Mouse (Mus musculus) liver, adult (tissue): ENCODE measurements around the gene Zfp775.

Experiments used
- GATA4 ChIP-seq: IDR thresholded peaks from 2 replicates; pipeline ENCODE4 v1.6.1; 2014; ENCODE audit warnings: mild to moderate bottlenecking, low read length; ENCODE audit not compliant: insufficient replicate concordance

Zfp775 gene

GRCm38 (mm10) chr6:48637811-48638500 lies 36.1 kb downstream of the Zfp775 start:
- no peak for TF ChIP-seq GATA4

GRCm38 (mm10) chr6:48638553-48638952 lies 36.7 kb downstream of the Zfp775 start:
- no peak for TF ChIP-seq GATA4

- no peak for TF ChIP-seq GATA4
These were observed 39.5 kb downstream of the Zfp775 start for GRCm38 (mm10) chr6:48641391-48641790.

GRCm38 (mm10) chr6:48642764-48643292 lies 41.0 kb downstream of the Zfp775 start:
- TF ChIP-seq GATA4 = no peak

- TF ChIP-seq GATA4 = no peak
These were observed 43.9 kb downstream of the Zfp775 start for GRCm38 (mm10) chr6:48645660-48646308.

- no peak for TF ChIP-seq GATA4
These were observed 44.4 kb downstream of the Zfp775 start for GRCm38 (mm10) chr6:48646309-48646690.

- TF ChIP-seq GATA4 = no peak
These were observed 45.1 kb downstream of the Zfp775 start, which contains the start of gene Gimap8 for GRCm38 (mm10) chr6:48646995-48647394. TSS of gene Gimap8 (plus strand) at chr6:48647234.

GRCm38 (mm10) chr6:48647611-48648010 lies 45.7 kb downstream of the Zfp775 start:
- TF ChIP-seq GATA4 = no peak

- no peak for TF ChIP-seq GATA4
These were observed 46.9 kb downstream of the Zfp775 start for GRCm38 (mm10) chr6:48648779-48649178.

GRCm38 (mm10) chr6:48650041-48650440 lies 48.2 kb downstream of the Zfp775 start:
- TF ChIP-seq GATA4 = no peak

- no peak for TF ChIP-seq GATA4
These were observed 56.9 kb downstream of the Zfp775 start for GRCm38 (mm10) chr6:48658721-48659120.

- no peak for TF ChIP-seq GATA4
These were observed 62.9 kb downstream of the Zfp775 start for GRCm38 (mm10) chr6:48664750-48665149.

- no peak for TF ChIP-seq GATA4
These were observed 63.6 kb downstream of the Zfp775 start for GRCm38 (mm10) chr6:48665471-48665870.

- TF ChIP-seq GATA4 = no peak
These were observed 64.3 kb downstream of the Zfp775 start for GRCm38 (mm10) chr6:48666159-48666586.

- TF ChIP-seq GATA4 = no peak
These were observed 66.2 kb downstream of the Zfp775 start for GRCm38 (mm10) chr6:48668022-48668421.

GRCm38 (mm10) chr6:48669446-48669969 lies 67.6 kb downstream of the Zfp775 start:
- no peak for TF ChIP-seq GATA4
